Mouse (Mus musculus): Measurements from ENCODE around the gene Gfi1.

The Gfi1 gene

GRCm38 (mm10) chr5:107678392-107678791 is 47.4 kb downstream of the Gfi1 start:
- DNase-seq (ENCODE audit: low spot score), result no peak
